Mouse (Mus musculus) limb, embryonic 15.5 days (tissue): Measurements from ENCODE around the gene Numb. TPM values are rescaled to one million over a fixed set of nuclear protein-coding genes. Genes with fewer than 3 reads are reported as not detected.
"Not testable (repeated sequence)": the region's sequence is repeated elsewhere in the genome, so short reads cannot be mapped to it uniquely, and the experiment has no call there.

Experiments
- ATAC-seq: fragments of 200-750 bp; cut with Nextera tagmentation; 2 replicates; pipeline ENCODE4 v1.8.0; 2017; ENCODE audit warnings: low read depth, moderate TSS enrichment; ENCODE audit not compliant: insufficient number of reproducible peaks, low FRiP score, low TSS enrichment
- H3K27ac ChIP-seq: fragments of 300-500 bp; sonication (generic); 2 replicates; pipeline ENCODE4 v1.5.1; 2015; ENCODE audit warnings: moderate library complexity, mild to moderate bottlenecking, inconsistent platforms
- H3K27me3 ChIP-seq: fragments of 300-500 bp; sonication (generic); 2 replicates; pipeline ENCODE4 v1.6.1; 2015; ENCODE audit warnings: inconsistent platforms
- H3K36me3 ChIP-seq: fragments of 300-500 bp; sonication (generic); 2 replicates; pipeline ENCODE4 v1.6.1; 2015; ENCODE audit warnings: inconsistent platforms
- H3K4me1 ChIP-seq: fragments of 300-500 bp; sonication (generic); 2 replicates; pipeline ENCODE4 v1.6.1; 2015; ENCODE audit warnings: inconsistent platforms
- H3K4me2 ChIP-seq: fragments of 300-500 bp; sonication (generic); 2 replicates; pipeline ENCODE4 v1.6.1; 2015; ENCODE audit warnings: mild to moderate bottlenecking, inconsistent platforms
- H3K4me3 ChIP-seq: fragments of 300-500 bp; sonication (generic); 2 replicates; pipeline ENCODE4 v1.5.1; 2015; ENCODE audit warnings: mild to moderate bottlenecking, inconsistent platforms
- H3K9ac ChIP-seq: fragments of 300-500 bp; sonication (generic); 2 replicates; pipeline ENCODE4 v1.6.1; 2015; ENCODE audit warnings: inconsistent platforms
- H3K9me3 ChIP-seq: fragments of 300-500 bp; sonication (generic); 2 replicates; pipeline ENCODE4 v1.6.1; 2016; ENCODE audit warnings: inconsistent platforms
- whole genome bisulfite sequencing: fragments of 180-500 bp; shearing (Covaris S2); methylation state at CpG from one replicate; pipeline ENCODE4 v1.1.7; 2015; 5-methylcytosine and 5-hydroxymethylcytosine counted together
- polyA plus RNA-seq: library from polyadenylated mRNA; unstranded; fragments of >200 nt; fragmentation: Nextera tagmentation; extraction: Ambion mirVana; gene quantifications from 2 replicates; pipeline ENCODE4 v1.2.1, GENCODE M21; 2015

The Numb gene
- polyA plus RNA-seq, 1 experiment from 2014 or later = 37.5 TPM

GRCm38 (mm10) chr12:83916884-83917283 is 4.8 kb downstream of the Numb start:
- H3K4me3 ChIP-seq = no peak overlapping the region
- no peaks in the 10 kb centered on the region for H3K36me3 ChIP-seq
- no peak overlapping the region for H3K9ac ChIP-seq
- H3K4me2 ChIP-seq = no peak overlapping the region
- WGBS = 75% methylated on average over 9 of the region's 9 CpGs
- no peaks in the 10 kb centered on the region for H3K27me3 ChIP-seq
- H3K27ac ChIP-seq = no peak overlapping the region
- peaks cover 8% of the 10 kb centered on the region; the same call in 1 of the 2 replicates for H3K4me1 ChIP-seq
- ATAC-seq = no peak
- no peaks in the 10 kb centered on the region for H3K9me3 ChIP-seq

- no peak overlapping the region for H3K4me2 ChIP-seq
- no peak for ATAC-seq
- WGBS = 80% methylated on average over 1 of the region's 1 CpGs
- H3K9ac ChIP-seq = no peak overlapping the region
- H3K9me3 ChIP-seq = no peaks in the 10 kb centered on the region
- no peak overlapping the region for H3K27ac ChIP-seq
- no peak overlapping the region for H3K4me3 ChIP-seq
- 0 out of 2 replicates have a peak, but pooled peaks cover 2% of the 10 kb centered on the region for H3K4me1 ChIP-seq
- no peaks in the 10 kb centered on the region for H3K36me3 ChIP-seq
- H3K27me3 ChIP-seq = no peaks in the 10 kb centered on the region
These were observed 6.9 kb downstream of the Numb start for GRCm38 (mm10) chr12:83914797-83915196.

- no peaks in the 10 kb centered on the region for H3K27me3 ChIP-seq
- no peak overlapping the region for H3K9ac ChIP-seq
- ATAC-seq = no peak
- 0 out of 2 replicates have a peak, but pooled peaks cover 2% of the 10 kb centered on the region for H3K4me1 ChIP-seq
- H3K4me2 ChIP-seq = no peak overlapping the region
- H3K4me3 ChIP-seq = no peak overlapping the region
- H3K27ac ChIP-seq = no peak overlapping the region
- 75% methylated on average over 4 of the region's 4 CpGs for WGBS
- H3K36me3 ChIP-seq = no peaks in the 10 kb centered on the region
- H3K9me3 ChIP-seq = no peaks in the 10 kb centered on the region
These were observed 7.5 kb downstream of the Numb start for GRCm38 (mm10) chr12:83914202-83914740.

- ATAC-seq = no peak
- WGBS = 71% methylated on average over 2 of the region's 2 CpGs
- Histone ChIP-seq H3K27ac (no peak overlapping the region), H3K4me3 (no peak overlapping the region), H3K9ac (no peak overlapping the region), H3K4me1 (0 out of 2 replicates have a peak, but pooled peaks cover 2% of the 10 kb centered on the region), H3K9me3 (no peaks in the 10 kb centered on the region), H3K4me2 (no peak overlapping the region), H3K27me3 (no peaks in the 10 kb centered on the region), H3K36me3 (no peaks in the 10 kb centered on the region)
These were observed 11.3 kb downstream of the Numb start for GRCm38 (mm10) chr12:83910451-83910850.

- no peak overlapping the region for H3K27ac ChIP-seq
- 90% methylated on average over 1 of the region's 1 CpGs for WGBS
- no peak for ATAC-seq
These were observed 28.8 kb downstream of the Numb start for GRCm38 (mm10) chr12:83892926-83893325.

GRCm38 (mm10) chr12:83891278-83891677 is 30.5 kb downstream of the Numb start:
- Histone ChIP-seq H3K9me3 (no peaks in the 10 kb centered on the region), H3K4me3 (no peak overlapping the region), H3K4me2 (no peak overlapping the region), H3K36me3 (peaks cover 15% of the 10 kb centered on the region; the same call in 1 of the 2 replicates), H3K4me1 (no peaks in the 10 kb centered on the region), H3K27ac (no peak overlapping the region), H3K9ac (no peak overlapping the region), H3K27me3 (no peaks in the 10 kb centered on the region)
- 95% methylated on average over 2 of the region's 2 CpGs for WGBS
- no peak for ATAC-seq

More at GRCm38 (mm10) chr12:83892926-83893325, 28.8 kb downstream of the Numb start:
- Histone ChIP-seq H3K9me3 (no peaks in the 10 kb centered on the region), H3K9ac (no peak overlapping the region), H3K4me1 (no peaks in the 10 kb centered on the region), H3K4me3 (no peak overlapping the region), H3K4me2 (no peak overlapping the region), H3K27me3 (no peaks in the 10 kb centered on the region), H3K36me3 (peaks cover 13% of the 10 kb centered on the region; the same call in 1 of the 2 replicates)

GRCm38 (mm10) chr12:83889128-83889527 is 32.6 kb downstream of the Numb start:
- Histone ChIP-seq H3K9ac (no peak overlapping the region), H3K4me2 (no peak overlapping the region), H3K4me1 (no peaks in the 10 kb centered on the region), H3K27ac (no peak overlapping the region), H3K36me3 (peaks cover 21% of the 10 kb centered on the region), H3K27me3 (no peaks in the 10 kb centered on the region), H3K4me3 (no peak overlapping the region), H3K9me3 (no peaks in the 10 kb centered on the region)
- 94% methylated on average over 1 of the region's 1 CpGs for WGBS
- no peak for ATAC-seq

GRCm38 (mm10) chr12:83885516-83886285 is 36.0 kb downstream of the Numb start:
- Histone ChIP-seq H3K9ac (no peak overlapping the region), H3K4me1 (no peaks in the 10 kb centered on the region), H3K9me3 (no peaks in the 10 kb centered on the region), H3K36me3 (peaks cover 10% of the 10 kb centered on the region), H3K4me2 (no peak overlapping the region), H3K27ac (no peak overlapping the region), H3K27me3 (no peaks in the 10 kb centered on the region), H3K4me3 (no peak overlapping the region)
- 90% methylated on average over 7 of the region's 7 CpGs for WGBS
- no peak for ATAC-seq

- not testable (repeated sequence) for H3K27ac ChIP-seq, H3K4me2 ChIP-seq, ATAC-seq, H3K9me3 ChIP-seq, H3K27me3 ChIP-seq, H3K9ac ChIP-seq, H3K4me1 ChIP-seq, H3K4me3 ChIP-seq
- 89% methylated on average over 5 of the region's 5 CpGs for WGBS
- peaks cover 10% of the 10 kb centered on the region for H3K36me3 ChIP-seq
These were observed 36.7 kb downstream of the Numb start for GRCm38 (mm10) chr12:83885065-83885464.

GRCm38 (mm10) chr12:83882503-83882902 is 39.2 kb downstream of the Numb start:
- H3K9ac ChIP-seq = no peak overlapping the region
- no peak overlapping the region for H3K4me3 ChIP-seq
- H3K4me1 ChIP-seq = no peaks in the 10 kb centered on the region
- H3K27ac ChIP-seq = 0 out of 2 replicates have a peak overlapping the region, but pooled peaks have one; percentile 33
- no peak for ATAC-seq
- H3K36me3 ChIP-seq = peaks cover 10% of the 10 kb centered on the region
- no peaks in the 10 kb centered on the region for H3K27me3 ChIP-seq
- H3K9me3 ChIP-seq = no peaks in the 10 kb centered on the region
- no peak overlapping the region for H3K4me2 ChIP-seq
- WGBS = 79% methylated on average over 7 of the region's 7 CpGs

GRCm38 (mm10) chr12:83882088-83882487 is 39.6 kb downstream of the Numb start:
- H3K27me3 ChIP-seq = no peaks in the 10 kb centered on the region
- H3K4me1 ChIP-seq = no peaks in the 10 kb centered on the region
- 86% methylated on average over 3 of the region's 3 CpGs for WGBS
- no peak for ATAC-seq
- no peak overlapping the region for H3K4me3 ChIP-seq
- H3K4me2 ChIP-seq = no peak overlapping the region
- H3K36me3 ChIP-seq = peaks cover 10% of the 10 kb centered on the region
- no peak overlapping the region for H3K9ac ChIP-seq
- H3K27ac ChIP-seq = 0 out of 2 replicates have a peak overlapping the region, but pooled peaks have one; percentile 33
- no peaks in the 10 kb centered on the region for H3K9me3 ChIP-seq

- H3K27ac ChIP-seq = no peak overlapping the region
- WGBS = 39% methylated on average over 2 of the region's 2 CpGs
These were observed 40.8 kb downstream of the Numb start for GRCm38 (mm10) chr12:83880913-83881312.

More at GRCm38 (mm10) chr12:83880913-83881312, 40.8 kb downstream of the Numb start:
- no peaks in the 10 kb centered on the region for H3K9me3 ChIP-seq
- H3K4me1 ChIP-seq = no peaks in the 10 kb centered on the region
- H3K4me3 ChIP-seq = no peak overlapping the region
- no peaks in the 10 kb centered on the region for H3K27me3 ChIP-seq
- H3K4me2 ChIP-seq = no peak overlapping the region
- ATAC-seq = no peak
- no peak overlapping the region for H3K9ac ChIP-seq
- H3K36me3 ChIP-seq = peaks cover 12% of the 10 kb centered on the region
